Mouse (Mus musculus) Patski (cell line): Measurements from ENCODE around the gene Krt1. TPM values are rescaled to one million over a fixed set of nuclear protein-coding genes. Genes with fewer than 3 reads are reported as not detected.

Experiments
- ATAC-seq: fragments of 100-300 bp; one replicate; pipeline ENCODE4 v1.8.0; 2021
- CTCF ChIA-PET: fragments of 350-600 bp; sonication (Branson Sonifier 250); formaldehyde crosslinking; loops from one replicate; lab custom pipeline; 2022; ENCODE audit warnings: inconsistent platforms; lab: Charles Lee
- POLR2A ChIA-PET: fragments of 350-600 bp; sonication (Branson Sonifier 250); formaldehyde crosslinking; loops from one replicate; lab custom pipeline; 2022; ENCODE audit warnings: antibody characterized with exemption, inconsistent platforms; lab: Charles Lee
- DNase-seq: peaks from one replicate; pipeline ENCODE4 v3.0.0-alpha.2; 2011; ENCODE audit warnings: low read depth, low spot score
- H3K27me3 ChIP-seq: fragments of 371-371 bp; one replicate; pipeline ENCODE4 v1.5.1; 2021
- CTCF ChIP-seq: fragments of 100-300 bp; IDR thresholded peaks from one replicate; pipeline ENCODE4 v1.5.1; 2021
- in situ Hi-C: fragments of 300-500 bp; cut with MboI; formaldehyde crosslinking; loops from 3 replicates; pipeline ENCODE4 v1.11.1; 2018; ENCODE audit warnings: low pct_unique_long_range_greater_than_20kb, mixed read lengths
- polyA plus RNA-seq: library from polyadenylated mRNA; unstranded; gene quantifications from one replicate; pipeline ENCODE4 v1.2.3, GENCODE M21; 2021

The Krt1 gene
- polyA plus RNA-seq, 1 experiment from 2014 or later: not detected

GRCm38 (mm10) chr15:101858673-101859425 lies 8.3 kb upstream of the Krt1 start:
- no peak for ATAC-seq

GRCm38 (mm10) chr15:101856696-101857095 lies 6.1 kb upstream of the Krt1 start:
- POLR2A ChIA-PET: no interaction called here
- TF ChIP-seq CTCF: no peak
- DNase-seq (no peak), ATAC-seq (no peak)
- H3K27me3 ChIP-seq: peaks cover 28% of the 10 kb centered on the region
- CTCF ChIA-PET: no interaction called here
- in situ Hi-C loops: loop anchor here (25.0 kb wide), 1 partner anchor 106 kb away; the partner anchor contains the start of gene Krt78

More at GRCm38 (mm10) chr15:101858673-101859425, 8.3 kb upstream of the Krt1 start:
- CTCF ChIA-PET: no interaction called here
- peaks cover 25% of the 10 kb centered on the region for H3K27me3 ChIP-seq
- POLR2A ChIA-PET: no interaction called here
- DNase-seq: no peak
- no peak for TF ChIP-seq CTCF
- in situ Hi-C loops: loop anchor here (25.0 kb wide), 1 partner anchor 103 kb away; the partner anchor contains the start of gene Krt78

- ChIA-PET POLR2A (no interaction called here), CTCF (no interaction called here)
- TF ChIP-seq CTCF: no peak
- DNase-seq (no peak), ATAC-seq (no peak)
- in situ Hi-C loops: loop anchor here (25.0 kb wide), 1 partner anchor 107 kb away; the partner anchor contains the start of gene Krt78
- peaks cover 22% of the 10 kb centered on the region for H3K27me3 ChIP-seq
Observed at GRCm38 (mm10) chr15:101855732-101856131, 5.1 kb upstream of the Krt1 start.

- no peak for ATAC-seq
- H3K27me3 ChIP-seq: peaks cover 19% of the 10 kb centered on the region
- no peak for DNase-seq
- in situ Hi-C loops: loop anchor here (25.0 kb wide), 1 partner anchor 108 kb away; the partner anchor contains the start of gene Krt78
- CTCF ChIA-PET: no interaction called here
- POLR2A ChIA-PET: no interaction called here
- no peak for TF ChIP-seq CTCF
Observed at GRCm38 (mm10) chr15:101854294-101854693, 3.7 kb upstream of the Krt1 start.

GRCm38 (mm10) chr15:101852571-101852970 lies 2.0 kb upstream of the Krt1 start:
- peaks cover 12% of the 10 kb centered on the region for H3K27me3 ChIP-seq
- ATAC-seq: no peak

GRCm38 (mm10) chr15:101845971-101846403 lies 4.6 kb downstream of the Krt1 start:
- CTCF ChIA-PET: no interaction called here
- ATAC-seq (no peak), DNase-seq (no peak)
- in situ Hi-C loops: no loop called here
- H3K27me3 ChIP-seq: peaks cover 23% of the 10 kb centered on the region
- no peak for TF ChIP-seq CTCF
- POLR2A ChIA-PET: interaction anchor here (0.6 kb wide), 1 partner anchor 1719 kb away, joined by 7 read pairs; no protein-coding TSS in a partner anchor

More at GRCm38 (mm10) chr15:101852571-101852970, 2.0 kb upstream of the Krt1 start:
- CTCF ChIA-PET: no interaction called here
- no peak for TF ChIP-seq CTCF
- POLR2A ChIA-PET: no interaction called here
- DNase-seq: no peak
- in situ Hi-C loops: loop anchor here (25.0 kb wide), 1 partner anchor 110 kb away; the partner anchor contains the start of gene Krt78

GRCm38 (mm10) chr15:101843192-101843591 lies 7.4 kb downstream of the Krt1 start:
- peaks cover 23% of the 10 kb centered on the region for H3K27me3 ChIP-seq
- in situ Hi-C loops: no loop called here
- ChIA-PET POLR2A (no interaction called here), CTCF (no interaction called here)
- DNase-seq (no peak), ATAC-seq (no peak)
- TF ChIP-seq CTCF: no peak

- in situ Hi-C loops: no loop called here
- H3K27me3 ChIP-seq: peaks cover 6% of the 10 kb centered on the region
- POLR2A ChIA-PET: no interaction called here
Observed at GRCm38 (mm10) chr15:101834784-101835328, 15.7 kb downstream of the Krt1 start.

GRCm38 (mm10) chr15:101833131-101833530 lies 17.5 kb downstream of the Krt1 start:
- in situ Hi-C loops: no loop called here
- ATAC-seq: no peak
- peaks cover 9% of the 10 kb centered on the region for H3K27me3 ChIP-seq
- no peak for TF ChIP-seq CTCF
- ChIA-PET POLR2A (interaction anchor here (0.7 kb wide), 1 partner anchor 458 kb away, joined by 5 read pairs; no protein-coding TSS in a partner anchor), CTCF (no interaction called here)
- no peak for DNase-seq

More at GRCm38 (mm10) chr15:101834784-101835328, 15.7 kb downstream of the Krt1 start:
- DNase-seq: no peak
- peak; percentile 47 for TF ChIP-seq CTCF
- ATAC-seq: no peak
- CTCF ChIA-PET: interaction anchor here (0.7 to 1.6 kb wide), 2 partner anchors 12 to 132 kb away, joined by 3 read pairs; no protein-coding TSS in a partner anchor

GRCm38 (mm10) chr15:101829441-101829840 lies 21.2 kb downstream of the Krt1 start:
- CTCF ChIA-PET: no interaction called here
- ATAC-seq: no peak
- POLR2A ChIA-PET: no interaction called here
- DNase-seq: no peak
- peaks cover 9% of the 10 kb centered on the region for H3K27me3 ChIP-seq
- in situ Hi-C loops: no loop called here
- no peak for TF ChIP-seq CTCF

GRCm38 (mm10) chr15:101821786-101822185 lies 28.8 kb downstream of the Krt1 start:
- in situ Hi-C loops: no loop called here
- POLR2A ChIA-PET: no interaction called here
- no peak for ATAC-seq

More at GRCm38 (mm10) chr15:101821786-101822185, 28.8 kb downstream of the Krt1 start:
- no peak for DNase-seq
- no peak for TF ChIP-seq CTCF
- CTCF ChIA-PET: no interaction called here
- H3K27me3 ChIP-seq: peaks cover 27% of the 10 kb centered on the region
